Mouse (Mus musculus): ENCODE results near the gene Lrrc2. TPM values are rescaled to one million over a fixed set of nuclear protein-coding genes. Genes with fewer than 3 reads are reported as not detected.
A peak's percentile ranks its signal among the peaks of the same experiment; 100 is the strongest.

Gene Lrrc2
- total RNA-seq, 2 experiments from 2014 or later: 213 to 241 TPM

DNA sequence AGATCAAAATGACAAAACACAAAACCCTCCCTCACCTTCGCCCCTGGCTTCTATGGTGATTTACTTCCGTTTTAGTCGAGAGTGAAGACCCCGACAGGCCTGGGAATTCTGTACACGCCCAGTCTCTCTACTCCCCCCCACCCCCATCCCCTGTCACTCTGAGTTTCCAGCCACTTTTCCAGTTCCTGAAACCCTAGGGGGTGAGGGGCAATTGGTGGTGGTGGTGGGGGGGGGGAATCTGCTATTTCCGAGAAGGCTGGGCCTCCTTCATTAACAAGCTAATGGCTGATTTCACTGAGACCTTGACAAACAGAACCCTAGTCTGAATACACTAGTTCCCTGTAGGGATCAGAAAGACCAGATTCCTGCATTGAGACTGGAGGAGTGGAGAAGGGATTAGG lies 4.1 kb upstream of the Lrrc2 start:
- DNase-seq: no peak

DNA sequence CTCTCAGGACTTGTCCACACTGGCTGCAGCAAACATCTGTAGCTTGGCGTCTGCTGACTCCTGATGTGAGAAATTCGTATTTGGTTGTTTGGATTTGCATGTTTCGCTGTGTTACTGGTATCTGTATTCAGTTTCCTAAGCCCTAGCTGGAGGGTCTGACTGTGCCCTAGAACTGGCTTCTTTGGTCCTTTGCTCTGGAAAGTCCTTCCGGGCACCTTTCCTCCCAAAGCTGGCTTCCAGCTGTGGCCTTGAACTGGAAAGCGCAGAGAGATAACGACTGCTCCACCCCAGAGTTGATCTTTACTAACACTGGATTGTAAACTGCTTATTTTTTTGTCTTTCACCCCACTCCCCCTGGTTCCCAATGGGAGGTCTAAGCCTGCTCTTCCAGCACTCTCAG lies 3.4 kb upstream of the Lrrc2 start:
- intact Hi-C loops (cut with DNase I): no loop called here
- DNase-seq: no peak

More for the DNA sequence above, 4.1 kb upstream of the Lrrc2 start:
- intact Hi-C loops (cut with DNase I): no loop called here

DNA sequence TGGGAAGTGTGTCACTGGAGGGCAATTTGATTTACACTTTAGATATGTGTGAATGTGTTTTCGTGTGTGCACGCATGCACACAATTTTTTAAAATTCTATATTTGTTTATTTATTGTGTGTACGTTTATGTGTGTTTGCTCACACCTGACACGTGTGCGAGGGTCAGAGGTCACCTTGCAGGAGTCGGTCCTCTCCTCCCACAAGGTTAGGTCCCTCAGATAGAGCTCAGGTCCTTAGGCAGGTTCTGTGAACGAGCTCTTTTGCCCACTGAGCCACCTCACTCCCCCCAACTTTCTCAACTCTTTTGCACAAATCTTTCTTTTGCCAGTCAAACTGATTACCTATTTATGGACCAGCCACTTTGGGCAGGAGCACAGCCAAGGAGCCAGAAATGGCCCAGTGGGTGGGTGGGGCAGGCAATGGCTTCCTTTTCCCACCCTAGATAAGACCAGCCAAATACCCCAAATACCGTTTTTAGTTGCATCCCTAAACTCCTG lies 2.5 kb upstream of the Lrrc2 start:
- no peak for DNase-seq
- intact Hi-C loops (cut with DNase I): no loop called here

DNA sequence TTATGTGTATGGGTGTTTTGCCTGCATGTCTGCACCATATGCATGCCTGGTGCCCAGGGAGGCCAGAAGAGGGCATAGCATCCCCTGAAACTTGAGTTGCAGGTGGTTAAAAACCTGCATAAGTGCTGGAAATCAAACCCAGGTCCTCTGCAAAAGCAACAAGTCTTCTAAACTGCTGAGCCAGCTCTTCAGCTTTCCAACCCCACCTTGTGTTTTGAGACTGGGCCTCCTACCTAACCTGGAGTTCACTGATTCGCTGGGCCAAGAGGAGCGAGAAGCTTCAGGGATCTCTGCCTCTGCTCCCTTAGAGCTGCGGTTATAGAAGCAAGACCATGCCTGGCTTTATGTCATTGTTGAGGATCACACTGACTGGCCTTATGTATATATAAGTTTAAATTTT lies 1.2 kb upstream of the Lrrc2 start:
- intact Hi-C loops (cut with DNase I): loop anchor here (5.0 kb wide), 1 partner anchor 168 kb away; no protein-coding TSS in a partner anchor
- no peak for DNase-seq

DNA sequence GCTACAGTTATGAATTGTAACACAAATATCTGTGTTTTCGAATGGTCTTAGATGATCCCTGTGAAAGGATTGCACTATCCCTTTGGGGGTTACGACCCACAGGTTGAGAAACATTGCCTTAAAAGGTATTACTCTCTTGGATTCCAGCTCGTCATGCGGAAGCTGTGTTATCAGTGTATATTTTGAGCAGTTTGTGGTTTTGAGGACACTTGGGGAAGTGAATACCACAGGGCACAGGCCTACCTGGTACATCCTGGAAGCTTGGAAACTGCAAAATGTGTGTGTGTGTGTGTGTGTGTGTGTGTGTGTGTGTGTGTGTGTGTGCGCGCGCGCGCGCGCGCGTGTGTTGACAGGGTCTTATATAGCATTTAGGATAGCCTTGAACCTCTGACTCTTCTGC lies 521 bp downstream of the Lrrc2 start:
- DNase-seq: no peak
- intact Hi-C loops (cut with DNase I): loop anchor here (5.0 kb wide), 1 partner anchor 170 kb away; no protein-coding TSS in a partner anchor

DNA sequence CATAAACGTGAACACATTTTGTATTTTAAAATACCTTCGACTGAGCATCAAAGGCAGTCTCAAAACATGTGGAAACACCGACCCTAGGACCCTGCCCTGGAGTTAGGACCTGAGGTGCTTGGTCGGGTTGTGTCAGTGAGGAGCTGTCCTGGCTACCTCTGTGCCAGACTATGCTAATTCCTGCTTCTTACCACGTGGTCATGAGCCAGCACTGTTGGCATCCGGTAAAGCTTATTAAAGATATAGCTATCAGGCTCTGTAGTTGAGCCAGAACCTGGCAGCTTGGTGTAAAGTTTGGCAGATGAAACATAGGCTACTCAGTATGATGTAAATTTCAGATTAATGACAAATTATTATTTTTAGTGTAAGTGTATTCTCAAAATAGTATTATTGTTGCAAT lies 1.1 kb downstream of the Lrrc2 start:
- intact Hi-C loops (cut with DNase I): loop anchor here (5.0 kb wide), 1 partner anchor 170 kb away; no protein-coding TSS in a partner anchor
- peak in 1 of 2 experiments; percentile 24 for DNase-seq

DNA sequence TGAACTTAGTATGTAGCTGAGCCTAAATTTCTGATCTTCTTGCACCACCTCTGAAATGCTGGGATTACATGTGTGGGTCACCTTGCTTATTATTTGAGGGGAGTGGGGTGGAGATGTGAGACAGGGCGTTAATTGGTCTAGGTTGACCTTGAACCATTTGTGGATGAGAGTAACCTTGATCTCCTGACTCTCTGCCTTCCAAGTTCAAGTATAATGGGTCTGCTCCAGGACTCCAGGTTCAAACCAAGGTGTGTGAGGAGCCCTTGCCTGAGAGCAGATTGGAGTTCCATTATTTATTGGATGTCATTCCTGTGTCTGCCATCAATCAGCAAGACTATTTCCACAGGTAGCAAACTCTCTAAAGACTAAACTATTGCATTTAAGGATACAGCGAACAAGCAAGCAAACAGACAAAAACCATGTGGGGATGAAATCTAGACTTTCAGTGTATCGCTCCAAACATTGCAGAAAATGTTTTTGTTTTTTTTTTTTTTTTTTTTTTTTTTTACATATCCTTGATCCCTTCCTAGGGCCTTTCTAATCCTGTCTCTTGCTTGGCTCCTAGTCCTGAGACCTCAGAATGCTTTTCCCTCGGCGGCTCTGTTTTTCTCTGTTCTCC lies 1.7 kb downstream of the Lrrc2 start:
- DNase-seq: peak in 1 of 2 experiments; percentile 21
- intact Hi-C loops (cut with DNase I): loop anchor here (5.0 kb wide), 1 partner anchor 171 kb away; no protein-coding TSS in a partner anchor

DNA sequence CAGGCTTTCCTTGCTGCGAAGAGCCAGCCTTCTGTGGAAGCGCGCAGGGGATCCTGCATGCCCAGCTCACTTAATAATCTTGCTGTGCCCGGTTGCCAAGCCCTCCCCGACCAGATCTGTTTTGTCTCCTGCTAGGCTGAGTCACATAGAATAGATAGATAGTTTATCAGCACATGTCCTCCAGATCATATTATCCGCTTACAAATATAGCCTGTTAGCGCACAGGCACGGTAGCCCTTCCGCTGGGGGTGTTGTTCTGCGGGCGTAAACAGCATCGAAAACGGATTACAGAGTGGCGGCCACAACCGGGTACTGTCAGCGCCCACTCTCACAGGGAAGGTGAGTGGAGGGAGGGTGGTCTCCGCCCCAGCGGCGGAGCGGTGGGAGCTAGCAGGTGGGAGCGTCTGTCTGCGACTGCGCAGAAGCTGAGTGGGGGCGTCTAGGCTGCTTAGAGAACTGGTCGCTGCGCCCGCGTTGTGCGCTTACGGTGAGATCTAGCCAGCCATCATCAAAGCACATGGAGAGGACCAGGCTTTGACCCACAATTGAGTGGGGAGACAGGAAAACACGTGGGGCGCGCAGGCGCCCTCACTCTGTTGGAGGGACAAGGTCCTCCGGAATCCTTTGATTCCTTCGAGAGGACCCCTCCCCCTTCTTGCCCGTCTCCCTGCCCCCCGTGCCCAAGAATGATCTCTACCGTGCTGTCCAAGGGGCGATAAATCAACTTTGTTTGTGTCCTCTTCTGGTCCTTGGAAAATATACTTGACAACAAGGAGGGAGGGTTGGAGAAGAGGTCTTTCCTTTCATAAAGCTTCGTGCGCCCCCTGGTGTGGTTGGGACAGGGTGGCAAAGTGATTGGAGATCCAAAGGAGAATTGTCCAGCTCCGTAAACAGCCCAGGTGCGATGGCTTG lies 2.5 kb downstream of the Lrrc2 start:
- intact Hi-C loops (cut with DNase I): loop anchor here (2.0 to 5.0 kb wide), 2 partner anchors 31 to 172 kb away; no protein-coding TSS in a partner anchor
- DNase-seq: peak; percentile 76 to 78

DNA sequence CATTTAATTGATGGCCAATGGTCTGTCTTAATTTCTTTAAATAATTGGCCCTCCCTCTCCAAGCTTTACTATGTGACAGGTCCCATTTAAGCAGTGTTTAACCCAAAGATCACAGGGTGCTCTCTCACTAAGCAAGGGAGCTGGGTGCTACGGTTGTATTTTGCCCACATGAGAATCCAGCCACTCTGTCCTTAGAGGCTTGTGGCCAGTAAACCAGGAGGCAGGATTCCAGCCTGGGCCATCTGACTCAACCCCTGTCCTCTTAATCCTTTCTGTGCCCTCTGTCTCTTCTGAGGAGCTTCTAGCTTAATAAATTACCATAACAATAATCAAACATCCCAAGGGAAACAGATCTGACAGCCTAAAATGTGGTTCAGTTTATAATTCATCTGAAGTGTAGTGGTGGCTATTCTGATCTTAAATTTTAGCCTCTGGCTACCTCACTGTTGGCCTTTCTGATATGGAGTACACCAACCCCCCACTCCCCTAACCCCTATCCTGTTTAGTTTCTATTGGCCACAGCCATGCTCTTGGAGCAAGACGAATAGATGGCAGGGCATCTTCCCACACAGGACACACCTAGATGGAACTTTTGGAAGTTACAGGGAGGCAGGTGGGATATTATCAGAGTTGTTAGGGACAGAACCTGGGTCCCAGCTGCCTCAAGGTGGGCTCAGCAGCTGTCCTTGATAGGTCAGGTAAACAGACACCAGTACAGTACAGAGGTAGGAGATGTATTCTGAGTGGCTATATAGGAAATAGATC lies 3.5 kb downstream of the Lrrc2 start:
- DNase-seq: no peak
- intact Hi-C loops (cut with DNase I): loop anchor here (2.0 to 5.0 kb wide), 2 partner anchors 32 to 173 kb away; no protein-coding TSS in a partner anchor

DNA sequence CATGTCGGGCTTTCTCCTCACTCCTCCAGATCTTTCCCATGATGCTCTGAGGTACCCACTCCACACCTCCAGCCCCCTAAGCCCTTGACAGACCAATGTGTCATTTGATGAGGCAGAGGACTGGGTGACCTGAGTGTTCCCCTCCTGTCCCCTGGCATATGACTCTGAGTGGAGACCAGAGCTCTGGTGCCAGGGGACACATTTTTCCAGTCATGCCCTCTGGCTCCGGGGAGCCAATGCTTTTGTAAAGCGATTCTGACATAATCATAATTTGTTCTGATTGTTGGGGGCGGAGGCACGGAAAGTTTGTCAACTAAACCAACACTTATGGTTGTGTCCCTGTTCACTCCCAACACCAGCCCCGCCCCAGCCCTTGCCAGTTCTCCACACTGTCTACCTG lies 4.6 kb downstream of the Lrrc2 start:
- intact Hi-C loops (cut with DNase I): loop anchor here (2.0 kb wide), 1 partner anchor 33 kb away; no protein-coding TSS in a partner anchor

DNA sequence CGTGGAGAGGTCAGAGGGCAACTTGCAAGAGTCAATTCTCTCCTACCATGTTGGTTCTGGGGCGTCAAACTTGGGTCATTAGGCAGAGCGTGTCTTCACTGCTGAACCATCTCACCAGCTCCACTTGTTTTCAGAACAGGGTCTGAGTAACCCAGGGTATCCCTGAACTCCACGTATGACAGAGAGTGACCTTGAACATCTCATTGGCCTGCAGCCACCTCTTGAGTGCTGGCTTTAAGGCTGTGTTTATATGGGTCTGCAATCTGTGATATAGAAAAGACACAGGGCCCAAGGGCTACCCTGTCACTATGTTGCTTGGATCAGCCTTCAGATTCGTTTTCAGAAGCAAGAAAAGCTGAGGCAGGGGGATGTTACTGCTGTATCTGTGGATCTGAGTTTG lies 8.3 kb downstream of the Lrrc2 start:
- no peak for DNase-seq
- intact Hi-C loops (cut with DNase I): no loop called here

More for the DNA sequence above, 4.6 kb downstream of the Lrrc2 start:
- DNase-seq: peak in 1 of 2 experiments; percentile 44

DNA sequence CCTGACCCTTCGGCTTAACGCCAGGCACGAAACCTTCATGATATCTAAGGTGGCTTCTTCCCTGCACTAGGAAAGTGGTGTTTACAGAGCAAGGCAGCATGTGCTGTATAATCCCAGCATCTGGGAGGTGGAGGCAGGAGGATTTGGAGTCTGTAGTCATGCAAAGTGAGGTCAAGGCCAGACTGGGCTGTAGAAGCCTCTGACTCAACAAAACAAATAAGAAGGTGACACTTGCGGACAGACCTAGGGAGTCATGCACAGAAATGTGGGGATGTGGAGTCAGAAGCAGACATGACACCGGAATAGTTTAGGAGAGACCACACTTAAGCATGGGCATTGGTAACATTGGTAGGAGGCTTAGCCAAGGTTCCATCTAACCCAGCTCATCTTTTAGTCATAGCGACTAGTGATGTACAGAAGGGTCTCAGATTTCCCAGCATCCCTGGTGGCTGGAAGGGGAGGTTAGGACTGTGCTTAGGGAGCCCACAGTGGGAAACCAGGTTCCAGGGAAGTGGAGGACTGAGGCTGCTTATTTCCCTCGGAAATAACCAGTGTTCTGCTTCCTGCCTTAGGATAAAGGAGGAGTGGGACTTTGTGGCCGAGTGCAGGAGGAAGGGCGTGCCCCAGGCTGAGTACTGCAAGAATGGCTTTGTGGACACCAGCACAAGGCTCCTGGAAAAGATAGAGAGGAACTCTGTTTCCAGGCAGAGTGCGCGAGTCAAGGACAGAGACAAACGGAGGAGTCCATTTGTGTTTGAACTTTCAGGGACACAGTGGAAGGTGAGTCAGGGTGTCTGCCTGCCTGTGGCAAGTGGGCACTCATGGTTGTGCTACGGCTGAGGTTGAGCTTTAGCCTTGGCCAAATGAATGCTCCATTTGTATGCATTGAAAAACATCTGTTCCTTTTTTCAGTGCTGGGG lies 9.1 kb downstream of the Lrrc2 start:
- DNase-seq: no peak
- intact Hi-C loops (cut with DNase I): no loop called here

DNA sequence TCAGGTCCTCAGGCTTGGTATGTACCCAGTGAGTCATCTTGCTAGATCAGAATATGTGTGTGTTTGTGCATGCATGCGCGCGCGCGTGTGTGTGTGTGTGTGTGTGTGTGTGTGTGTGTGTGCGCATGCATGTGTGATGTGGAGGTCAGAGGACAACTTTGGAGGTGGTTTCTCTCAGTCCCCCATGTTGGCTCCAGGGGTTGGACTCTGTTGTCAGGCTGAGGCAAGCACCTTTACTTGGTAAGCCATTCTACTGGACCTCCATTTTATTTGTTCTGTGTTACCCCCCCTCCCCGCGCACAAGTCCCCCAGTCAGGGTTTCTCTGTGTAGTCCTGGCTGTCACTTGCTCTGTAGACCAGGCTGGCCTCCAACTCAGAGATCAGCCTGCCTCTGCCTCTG lies 10.0 kb downstream of the Lrrc2 start:
- DNase-seq: no peak
- intact Hi-C loops (cut with DNase I): no loop called here

DNA sequence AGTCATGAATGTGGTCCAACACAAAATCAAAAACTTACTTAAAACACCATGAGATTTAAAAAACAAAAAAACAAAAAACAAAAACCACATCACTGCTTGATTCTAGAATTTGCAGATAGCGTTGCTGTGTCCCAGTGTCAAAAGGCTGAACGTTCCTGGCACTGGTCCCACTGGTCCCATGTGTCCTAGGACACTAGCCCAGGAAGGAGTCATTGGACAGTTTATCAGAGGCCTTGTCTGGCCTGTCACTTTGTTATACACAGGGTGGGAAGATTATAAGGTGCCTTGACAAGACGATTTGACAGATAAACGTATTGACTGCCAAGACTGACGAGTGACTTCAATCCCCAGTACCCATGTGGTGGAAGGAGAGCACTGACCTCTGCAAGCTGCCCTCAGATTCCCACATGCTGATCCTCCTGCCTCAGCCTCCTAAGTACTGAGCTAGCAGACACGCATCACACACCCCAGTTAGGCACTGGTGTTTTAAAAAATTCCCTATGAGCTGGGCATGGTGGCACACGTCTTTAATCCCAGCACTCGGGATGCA lies 12.3 kb downstream of the Lrrc2 start:
- intact Hi-C loops (cut with DNase I): no loop called here
- DNase-seq: peak; percentile 52 to 59

DNA sequence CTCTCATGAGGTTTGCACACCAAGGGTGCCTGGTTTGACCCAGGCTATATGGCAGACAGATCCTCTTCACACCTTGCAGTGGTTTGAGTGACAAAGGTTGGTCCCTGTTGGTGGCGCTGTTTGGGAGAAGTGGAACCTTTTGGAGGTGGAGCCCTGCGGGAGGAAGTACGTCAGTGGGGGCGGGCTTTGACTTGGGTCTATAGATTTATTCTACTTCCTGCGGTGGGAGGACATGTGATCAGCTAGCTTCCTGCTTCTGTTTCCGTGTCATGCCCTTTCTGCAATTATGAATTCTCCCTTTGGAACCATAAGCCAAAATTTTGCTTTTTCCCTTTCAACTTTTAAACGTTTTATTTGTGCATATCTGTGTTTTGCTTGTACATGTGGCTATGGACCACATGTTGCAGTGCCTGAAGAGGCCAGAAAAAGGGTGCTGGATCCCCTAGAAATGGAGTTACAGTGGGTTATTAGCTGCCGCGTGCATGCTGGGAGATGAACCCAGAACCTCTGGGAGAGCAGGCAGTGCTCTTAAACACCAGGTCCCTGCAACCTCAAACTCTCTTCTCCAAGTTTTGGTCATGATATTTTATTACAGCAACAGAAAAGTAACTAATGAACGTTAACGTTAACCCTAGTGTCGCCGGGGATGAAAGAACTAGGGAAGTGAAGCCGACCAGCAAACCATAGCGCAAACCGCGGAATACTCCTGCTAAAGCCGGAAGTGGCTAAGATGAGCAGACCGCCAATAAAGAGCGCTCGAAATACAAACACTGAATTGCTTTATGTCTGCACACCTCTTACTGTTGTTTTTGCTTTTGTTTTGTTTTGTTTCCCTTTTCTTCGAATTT lies 13.9 kb downstream of the Lrrc2 start:
- intact Hi-C loops (cut with DNase I): no loop called here
- DNase-seq: no peak

DNA sequence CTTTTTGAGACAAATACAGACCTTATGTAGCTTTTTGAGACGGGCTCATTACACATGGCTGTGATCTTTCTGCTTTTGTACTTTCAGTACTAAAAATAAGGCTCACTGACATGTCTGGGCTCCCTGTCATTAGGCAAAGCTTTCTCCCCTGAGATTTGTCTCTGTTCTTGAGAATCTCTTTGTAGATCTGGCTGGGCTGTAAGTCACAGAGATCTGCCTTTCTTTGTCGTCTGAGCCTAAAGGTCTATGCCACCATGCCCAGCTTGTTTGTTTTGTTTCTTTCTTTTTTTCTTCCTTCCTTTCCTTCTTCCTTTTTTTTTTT lies 14.5 kb downstream of the Lrrc2 start:
- intact Hi-C loops (cut with DNase I): no loop called here
- no peak for DNase-seq

DNA sequence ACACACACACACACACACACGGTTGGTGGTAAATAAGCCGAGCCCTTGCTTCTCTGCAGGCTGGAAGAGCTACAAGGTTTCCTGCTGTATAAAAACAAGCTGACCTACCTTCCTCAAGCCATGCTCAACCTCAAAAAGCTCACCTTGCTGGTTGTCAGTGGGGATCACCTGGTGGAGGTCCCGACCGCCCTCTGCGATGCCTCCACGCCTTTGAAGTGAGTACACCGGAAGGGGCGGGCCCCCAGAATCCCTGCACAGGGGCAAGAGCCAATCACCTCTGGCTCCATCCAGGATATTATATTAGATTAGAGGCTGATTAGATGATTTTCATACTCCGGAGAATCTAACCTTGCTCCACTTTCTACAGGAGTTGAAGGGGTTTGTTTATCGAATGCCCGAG lies 28.1 kb downstream of the Lrrc2 start:
- intact Hi-C loops (cut with DNase I): no loop called here

DNA sequence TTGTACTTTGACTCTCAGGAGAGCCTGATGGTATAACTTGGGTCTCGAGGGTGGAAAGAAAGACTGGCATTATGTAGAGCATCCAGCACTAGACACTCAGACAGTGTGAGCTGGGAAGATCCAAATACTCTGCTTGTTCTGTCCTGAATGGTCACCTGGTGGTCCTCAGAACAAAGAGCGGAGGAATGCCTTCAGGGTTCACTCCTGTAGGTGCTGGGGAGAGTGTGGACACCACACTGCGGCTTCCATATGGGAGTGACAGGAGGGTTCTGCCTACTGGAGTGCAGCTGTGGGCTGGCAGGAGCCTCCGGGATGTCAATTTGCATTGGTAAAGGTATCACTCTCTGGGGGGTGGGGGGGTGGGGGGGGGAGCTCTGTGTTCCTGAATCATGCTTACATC lies 31.0 kb downstream of the Lrrc2 start:
- intact Hi-C loops (cut with DNase I): no loop called here
- DNase-seq: no peak

More for the DNA sequence above, 28.1 kb downstream of the Lrrc2 start:
- no peak for DNase-seq
